Mouse (Mus musculus) embryonic facial prominence, embryonic 14.5 days (tissue): Measurements from ENCODE around the gene Ube2i. TPM values are rescaled to one million over a fixed set of nuclear protein-coding genes. Genes with fewer than 3 reads are reported as not detected.
A peak's percentile ranks its signal among the peaks of the same experiment; 100 is the strongest.

Source experiments
- ATAC-seq: fragments of 200-750 bp; cut with Nextera tagmentation; 2 replicates; pipeline ENCODE4 v1.8.0; 2017; ENCODE audit warnings: low read depth, moderate number of reproducible peaks, moderate TSS enrichment
- DNase-seq: peaks from one replicate; pipeline ENCODE4 v3.0.0-alpha.2; 2015; ENCODE audit warnings: low spot score
- H3K27ac ChIP-seq: fragments of 300-500 bp; sonication (generic); replicated peaks from 2 replicates; pipeline ENCODE4 v1.5.1; 2014; ENCODE audit warnings: low read depth, mild to moderate bottlenecking, low read length, moderate library complexity
- H3K27me3 ChIP-seq: fragments of 300-500 bp; sonication (generic); replicated peaks from 2 replicates; pipeline ENCODE4 v1.6.1; 2014; ENCODE audit warnings: low read length; ENCODE audit not compliant: control insufficient read depth, insufficient read depth
- H3K36me3 ChIP-seq: fragments of 300-500 bp; sonication (generic); 2 replicates; pipeline ENCODE4 v1.6.1; 2014; ENCODE audit warnings: low read length, mixed read lengths; ENCODE audit not compliant: control insufficient read depth, insufficient read depth
- H3K4me1 ChIP-seq: fragments of 300-500 bp; sonication (generic); 2 replicates; pipeline ENCODE4 v1.6.1; 2014; ENCODE audit warnings: antibody characterized with exemption, low read length; ENCODE audit not compliant: control insufficient read depth, insufficient read depth
- H3K4me2 ChIP-seq: fragments of 300-500 bp; sonication (generic); 2 replicates; pipeline ENCODE4 v1.6.1; 2014; ENCODE audit warnings: low read depth, mild to moderate bottlenecking, low read length, moderate library complexity, mixed read lengths
- H3K4me3 ChIP-seq: fragments of 300-500 bp; sonication (generic); 2 replicates; pipeline ENCODE4 v1.5.1; 2014; ENCODE audit warnings: low read depth, mild to moderate bottlenecking, low read length
- H3K9ac ChIP-seq: fragments of 300-500 bp; sonication (generic); 2 replicates; pipeline ENCODE4 v1.6.1; 2014; ENCODE audit warnings: low read depth, mild to moderate bottlenecking, low read length, moderate library complexity, mixed read lengths
- H3K9me3 ChIP-seq: fragments of 300-500 bp; sonication (generic); 2 replicates; pipeline ENCODE4 v1.6.1; 2016; ENCODE audit warnings: low read length; ENCODE audit not compliant: control insufficient read depth
- WGBS: fragments of 180-500 bp; shearing (Covaris S2); extraction: QIAGEN DNeasy Blood & Tissue Kit; methylation state at CpG from one replicate; pipeline ENCODE4 v1.1.7; 2014; 5-methylcytosine and 5-hydroxymethylcytosine counted together
- polyA plus RNA-seq: library from polyadenylated mRNA; unstranded; fragments of >200 nt; fragmentation: Nextera tagmentation; extraction: Ambion mirVana; gene quantifications from 2 replicates; pipeline ENCODE4 v1.2.1, GENCODE M21; 2014

The Ube2i gene
- polyA plus RNA-seq, 1 experiment from 2014 or later, result 482 TPM

DNA sequence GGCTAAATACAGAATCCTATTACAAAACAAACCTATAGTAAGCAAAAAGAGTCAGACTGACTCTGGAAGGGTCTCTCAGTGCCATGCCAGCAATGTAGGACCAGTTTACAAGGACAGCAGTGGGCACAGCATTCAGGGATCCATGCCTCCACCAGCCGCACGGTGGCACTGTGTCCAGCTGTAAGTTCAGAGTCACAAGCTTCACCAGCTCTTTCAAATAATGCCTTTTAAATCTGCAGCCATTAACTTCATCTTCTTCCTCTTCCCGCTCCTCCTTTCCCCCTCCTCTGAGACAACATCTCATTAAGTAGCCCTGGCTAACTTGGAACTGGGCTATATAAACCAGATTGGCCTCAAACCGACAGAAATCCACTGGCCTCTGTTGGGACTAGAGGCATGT, 14.4 kb upstream of the Ube2i start:
- Histone ChIP-seq H3K4me3 (no peak overlapping the region), H3K4me1 (no peaks in the 10 kb centered on the region), H3K36me3 (no peaks in the 10 kb centered on the region), H3K27me3 (no peaks in the 10 kb centered on the region), H3K9ac (no peak overlapping the region), H3K9me3 (no peaks in the 10 kb centered on the region), H3K4me2 (no peak overlapping the region), H3K27ac (no peak overlapping the region)
- no peak for ATAC-seq
- 12% methylated on average over 4 of the region's 4 CpGs for WGBS
- DNase-seq, result peak; percentile 27

DNA sequence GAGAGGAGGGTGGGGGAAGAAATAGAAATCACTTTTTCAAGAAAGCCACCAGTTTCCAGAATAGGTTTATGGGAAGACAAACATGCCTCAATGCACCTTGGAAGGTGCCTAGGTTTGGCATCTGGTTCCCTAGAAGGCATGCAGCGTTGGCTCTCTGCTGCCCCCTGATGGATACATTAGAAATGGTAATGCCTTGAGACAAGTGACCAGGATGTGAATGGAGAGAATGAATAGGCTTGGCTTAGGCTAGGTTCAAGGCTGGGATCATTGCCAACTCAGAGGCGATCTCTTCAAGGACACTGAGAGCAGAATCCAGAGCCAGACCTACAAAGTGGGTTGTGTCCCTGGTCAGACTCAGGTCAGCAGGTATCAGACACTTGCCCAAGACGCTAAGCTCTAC, 10.6 kb upstream of the Ube2i start:
- Histone ChIP-seq H3K27me3 (no peaks in the 10 kb centered on the region), H3K4me1 (no peaks in the 10 kb centered on the region), H3K36me3 (no peaks in the 10 kb centered on the region), H3K9ac (no peak overlapping the region), H3K9me3 (0 out of 2 replicates have a peak, but pooled peaks cover 3% of the 10 kb centered on the region), H3K4me2 (no peak overlapping the region), H3K27ac (no peak overlapping the region), H3K4me3 (no peak overlapping the region)
- WGBS, result 25% methylated on average over 3 of the region's 3 CpGs
- no peak for ATAC-seq
- DNase-seq, result peak; percentile 60

- no peak overlapping the region for H3K4me3 ChIP-seq
- WGBS, result 42% methylated on average over 11 of the region's 11 CpGs
- H3K36me3 ChIP-seq, result no peaks in the 10 kb centered on the region
- H3K4me1 ChIP-seq, result no peaks in the 10 kb centered on the region
- H3K9me3 ChIP-seq, result 0 out of 2 replicates have a peak, but pooled peaks cover 3% of the 10 kb centered on the region
- H3K27me3 ChIP-seq, result no peaks in the 10 kb centered on the region
- ATAC-seq (no peak), DNase-seq (no peak)
- H3K9ac ChIP-seq, result no peak overlapping the region
- no peak overlapping the region for H3K4me2 ChIP-seq
- no peak overlapping the region for H3K27ac ChIP-seq
Measured at GRCm38 (mm10) chr17:25282133-25282532, 7.7 kb upstream of the Ube2i start.

DNA sequence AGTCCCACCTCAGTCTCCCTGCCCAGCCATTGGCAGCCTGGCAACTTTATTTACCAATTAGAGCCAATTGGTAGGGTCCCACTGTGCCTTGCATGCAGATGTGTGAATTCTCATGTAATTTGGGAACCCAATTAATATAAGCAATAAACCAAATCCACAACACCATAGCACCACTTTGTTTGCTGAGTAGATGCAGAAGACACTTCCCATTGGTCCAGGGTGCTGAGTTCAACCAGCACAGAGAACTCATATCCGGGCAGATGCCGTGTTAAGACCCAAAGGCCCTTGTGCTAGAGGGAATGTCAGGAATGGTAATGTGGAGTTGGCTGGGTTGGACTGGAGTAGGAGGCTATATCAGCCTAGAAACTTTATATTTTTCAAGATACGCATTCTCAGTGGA, 1.4 kb upstream of the Ube2i start:
- no peak overlapping the region for H3K27ac ChIP-seq

GRCm38 (mm10) chr17:25273706-25274501, 518 bp downstream of the Ube2i start:
- peak overlapping the region; percentile 99 for H3K4me3 ChIP-seq
- under 1% methylated on average over 28 of the region's 45 CpGs for WGBS
- ATAC-seq, result peak; percentile 92

More for the DNA sequence above, 1.4 kb upstream of the Ube2i start:
- no peak overlapping the region for H3K9ac ChIP-seq
- no peak for DNase-seq
- H3K9me3 ChIP-seq, result no peaks in the 10 kb centered on the region
- H3K27me3 ChIP-seq, result no peaks in the 10 kb centered on the region
- ATAC-seq, result no peak
- H3K4me1 ChIP-seq, result peaks cover 14% of the 10 kb centered on the region
- peaks cover 4% of the 10 kb centered on the region for H3K36me3 ChIP-seq
- 91% methylated on average over 3 of the region's 3 CpGs for WGBS
- H3K4me3 ChIP-seq, result no peak overlapping the region
- H3K4me2 ChIP-seq, result no peak overlapping the region

DNA sequence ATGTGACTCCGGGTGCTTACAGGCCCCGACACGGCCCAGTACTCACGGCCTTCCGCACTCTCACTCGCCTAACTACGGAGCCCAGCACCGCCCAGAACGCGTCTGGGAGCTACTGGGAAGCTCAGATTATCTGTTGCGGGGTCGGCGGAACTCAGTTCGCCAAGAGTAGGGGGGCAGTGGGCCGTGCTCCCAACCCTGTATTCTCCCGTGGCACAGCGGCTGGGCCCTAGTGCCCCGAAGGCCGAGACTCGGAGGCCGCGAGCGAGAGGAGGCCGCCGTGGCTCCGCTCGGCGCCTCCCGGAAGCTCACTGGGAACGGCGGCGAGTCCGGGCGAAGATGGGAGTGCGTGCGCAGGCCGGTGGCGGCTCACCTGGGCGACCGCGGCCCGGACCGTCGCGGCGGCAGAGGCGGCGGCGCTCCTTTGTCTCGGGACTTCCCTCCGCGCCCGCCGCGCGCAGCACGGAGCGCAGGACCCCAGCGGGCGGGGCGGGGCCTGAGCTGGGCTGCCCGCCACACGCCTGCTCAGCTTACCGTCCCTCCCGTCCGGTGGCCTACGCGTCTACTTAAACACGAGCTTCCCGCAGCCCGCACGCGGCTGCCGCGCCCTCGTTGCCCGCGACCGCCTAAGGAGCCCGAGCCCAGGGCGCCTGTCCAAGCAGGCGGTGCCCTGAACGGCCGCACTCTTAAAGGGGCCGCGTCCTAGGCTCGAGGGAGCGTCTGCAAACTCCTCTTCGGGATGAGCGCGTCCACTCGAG, 1.3 kb downstream of the Ube2i start:
- peak overlapping the region; percentile 99 for H3K4me3 ChIP-seq
- WGBS, result under 1% methylated on average over 61 of the region's 92 CpGs
- peak; percentile 96 for DNase-seq

More at GRCm38 (mm10) chr17:25273706-25274501, 518 bp downstream of the Ube2i start:
- Histone ChIP-seq H3K9ac (peak overlapping the region; percentile 100), H3K27ac (peak overlapping the region; percentile 99), H3K36me3 (peaks cover 21% of the 10 kb centered on the region), H3K4me2 (peak overlapping the region; percentile 97), H3K4me1 (peaks cover 14% of the 10 kb centered on the region), H3K27me3 (no peaks in the 10 kb centered on the region), H3K9me3 (no peaks in the 10 kb centered on the region)
- DNase-seq, result peak; percentile 97

DNA sequence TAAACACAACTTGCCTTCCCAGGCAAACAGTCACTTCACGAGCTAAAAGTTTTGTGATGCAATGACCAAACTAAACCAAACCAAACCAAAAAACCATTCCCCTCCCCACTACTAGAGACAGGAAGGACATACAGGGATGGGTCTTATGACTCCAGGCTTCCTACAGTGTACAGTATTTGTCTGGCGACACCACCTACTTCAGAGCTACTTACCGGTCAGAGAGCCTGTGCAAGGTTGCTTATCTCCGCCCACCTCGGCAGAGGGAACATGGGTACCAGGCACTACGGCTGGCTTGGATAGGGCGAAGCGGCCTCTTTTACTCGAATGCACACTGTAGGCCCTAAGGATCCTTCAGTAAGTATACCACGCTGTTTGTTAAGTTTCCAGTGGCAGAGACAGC, 2.1 kb downstream of the Ube2i start:
- H3K9me3 ChIP-seq, result no peaks in the 10 kb centered on the region
- peaks cover 37% of the 10 kb centered on the region for H3K36me3 ChIP-seq
- H3K4me3 ChIP-seq, result peak overlapping the region; percentile 99
- peak overlapping the region; percentile 100 for H3K9ac ChIP-seq
- peak overlapping the region; percentile 99 for H3K27ac ChIP-seq
- peaks cover 14% of the 10 kb centered on the region for H3K4me1 ChIP-seq
- no peak for ATAC-seq
- WGBS, result 2% methylated on average over 10 of the region's 10 CpGs
- DNase-seq, result no peak
- peak overlapping the region; percentile 97 for H3K4me2 ChIP-seq
- H3K27me3 ChIP-seq, result no peaks in the 10 kb centered on the region

More for the DNA sequence above, 1.3 kb downstream of the Ube2i start:
- H3K27me3 ChIP-seq, result no peaks in the 10 kb centered on the region
- H3K4me1 ChIP-seq, result peaks cover 14% of the 10 kb centered on the region
- peaks cover 29% of the 10 kb centered on the region for H3K36me3 ChIP-seq
- H3K27ac ChIP-seq, result peak overlapping the region; percentile 99
- H3K4me2 ChIP-seq, result peak overlapping the region; percentile 97
- H3K9me3 ChIP-seq, result no peaks in the 10 kb centered on the region
- peak overlapping the region; percentile 100 for H3K9ac ChIP-seq
- ATAC-seq, result peak; percentile 94

DNA sequence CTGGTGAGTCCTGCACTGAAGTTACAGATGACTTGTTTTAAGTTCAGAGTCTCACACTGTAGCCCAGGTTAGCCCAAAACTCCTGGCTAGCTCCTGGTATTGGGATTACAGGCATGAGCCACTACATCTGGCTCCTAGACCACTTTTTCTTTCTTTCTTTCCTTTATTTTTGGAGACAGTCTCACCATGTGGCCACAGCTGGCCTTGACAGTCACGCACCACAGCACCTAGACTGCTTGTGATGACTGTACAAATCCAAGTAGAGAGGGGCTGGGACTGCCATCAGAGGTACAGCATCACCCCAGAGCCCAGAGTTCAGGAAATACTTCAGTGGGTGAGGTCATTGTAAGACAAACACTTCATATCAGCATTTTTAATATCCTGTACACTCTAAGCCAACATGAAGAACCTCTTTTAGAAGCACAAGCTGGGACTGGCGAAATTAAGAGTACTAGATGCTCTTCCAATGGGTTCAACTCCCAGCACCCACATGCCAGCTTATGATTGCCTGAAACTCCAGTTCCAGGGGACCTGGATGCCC, 3.6 kb downstream of the Ube2i start:
- peak overlapping the region; percentile 100; the same call in 1 of the 2 replicates for H3K9ac ChIP-seq
- ATAC-seq, result no peak
- H3K27me3 ChIP-seq, result no peaks in the 10 kb centered on the region
- 0 out of 2 replicates have a peak overlapping the region, but pooled peaks have one; percentile 99 for H3K4me3 ChIP-seq
- H3K4me1 ChIP-seq, result peaks cover 14% of the 10 kb centered on the region
- WGBS, result 76% methylated on average over 2 of the region's 2 CpGs
- H3K36me3 ChIP-seq, result peaks cover 51% of the 10 kb centered on the region
- H3K9me3 ChIP-seq, result no peaks in the 10 kb centered on the region
- H3K27ac ChIP-seq, result no peak overlapping the region
- DNase-seq, result no peak
- peak overlapping the region; percentile 97 for H3K4me2 ChIP-seq
